Mouse (Mus musculus) kidney, embryonic 15.5 days (tissue): ENCODE results near the gene Gm11549. TPM values are rescaled to one million over a fixed set of nuclear protein-coding genes. Genes with fewer than 3 reads are reported as not detected.

ENCODE experiments used
- microRNA-seq: library from miRNA; unstranded; fragments of <30 nt; microRNA quantifications from one replicate; pipeline ENCODE4, GENCODE M21; 2016
- polyA plus RNA-seq: library from polyadenylated mRNA; unstranded; fragments of >200 nt; fragmentation: Nextera tagmentation; extraction: Ambion mirVana; gene quantifications from 2 replicates; pipeline ENCODE4 v1.2.1, GENCODE M21; 2015

Gene Gm11549
- polyA plus RNA-seq, 1 experiment from 2014 or later = 0.05 TPM

Small RNA genes lying within 50 kb of the gene (microRNA-seq; reads per million reads assigned to microRNA genes)
- not detected for gene Mir7009

Other genes starting within 250 kb of the Gm11549 start
- gene Anxa5, start 45.9 kb downstream of the Gm11549 start, polyA plus RNA-seq = 289 and 314 TPM in 2 replicates
- gene 1810062G17Rik, start 45.9 kb downstream of the Gm11549 start, polyA plus RNA-seq = 1.2 and 1.8 TPM in 2 replicates
- gene Exosc9, start 30.8 kb upstream of the Gm11549 start, polyA plus RNA-seq = 64.6 and 70.7 TPM in 2 replicates
- gene Ccna2, start 50.3 kb upstream of the Gm11549 start, polyA plus RNA-seq = 185 and 190 TPM in 2 replicates
- gene Bbs7, start 91.7 kb upstream of the Gm11549 start, polyA plus RNA-seq = 17.5 TPM in 2 replicates
- 8.6 and 9.9 TPM in 2 replicates for gene Trpc3, start 168.4 kb upstream of the Gm11549 start, polyA plus RNA-seq